Mouse (Mus musculus) limb, embryonic 13.5 days (tissue): ENCODE results near the gene Arhgap21. TPM values are rescaled to one million over a fixed set of nuclear protein-coding genes. Genes with fewer than 3 reads are reported as not detected.

Experiments
- polyA plus RNA-seq: library from polyadenylated mRNA; unstranded; fragments of >200 nt; fragmentation: Nextera tagmentation; extraction: Ambion mirVana; gene quantifications from 2 replicates; pipeline ENCODE4 v1.2.1, GENCODE M21; 2015

Arhgap21 gene
- polyA plus RNA-seq, 1 experiment from 2014 or later: 11.1 TPM

Other genes starting within 250 kb of the Arhgap21 start
- 0.39 and 0.52 TPM in 2 replicates for gene Enkur, start 236.5 kb upstream of the Arhgap21 start, polyA plus RNA-seq
- gene Thnsl1, start 236.8 kb upstream of the Arhgap21 start, polyA plus RNA-seq: 6.2 TPM in 2 replicates